Mouse (Mus musculus) kidney, adult 2 months (tissue): ENCODE results near the gene Slc2a1.

Experiments
- CTCF ChIP-seq: fragments of 200-500 bp; conservative IDR thresholded peaks from 2 replicates; pipeline ENCODE4 v1.5.1; 2011; ENCODE audit warnings: low read depth, mild to moderate bottlenecking, control low read depth, low read length, moderate library complexity, mixed read lengths; ENCODE audit not compliant: insufficient read depth, insufficient read length
- POLR2A ChIP-seq: fragments of 200-500 bp; IDR thresholded peaks from one replicate; pipeline ENCODE4 v1.6.1; 2011; ENCODE audit warnings: low read depth, low read length, control low read depth

- TF ChIP-seq CTCF = no peak
- no peak for TF ChIP-seq POLR2A
These were observed 10.8 kb downstream of the Slc2a1 start for GRCm38 (mm10) chr4:119119354-119119753.
